Mouse (Mus musculus): ENCODE measurements at regions not wholly inside any gene's neighbourhood (a gene's known extent, or its start where the extent isn't known, plus 50 kb on each side); places are given as distances from the start of the nearest gene placed in this dataset.

- no peaks in the 10 kb centered on the region for H3K79me2 ChIP-seq (ENCODE audit: control insufficient read depth, insufficient read depth)
- no peak overlapping the region for H3K4me3 ChIP-seq (ENCODE audit: insufficient read depth, poor library complexity, severe bottlenecking)
- no peaks in the 10 kb centered on the region for H3K36me3 ChIP-seq (ENCODE audit: control insufficient read depth, insufficient read depth)
- TF ChIP-seq MYOG (IDR thresholded peaks at IDR 0.05; ENCODE audit: control insufficient read depth, extremely low read depth, insufficient read length) (no peak), MAX (IDR thresholded peaks at IDR 0.05) (no peak), USF1 (IDR thresholded peaks at IDR 0.05; ENCODE audit: low read depth) (no peak), CEBPB (IDR thresholded peaks at IDR 0.05; ENCODE audit: low read depth) (no peak), CTCF (IDR thresholded peaks at IDR 0.05; ENCODE audit: control insufficient read depth, insufficient read depth, insufficient read length) (no peak), FOSL1 (IDR thresholded peaks at IDR 0.05; ENCODE audit: insufficient read depth, low read length, poor library complexity, severe bottlenecking) (no peak), MYOD1 (IDR thresholded peaks at IDR 0.05; ENCODE audit: control insufficient read depth, insufficient read length, low read depth) (no peak)
- H3K79me3 ChIP-seq (ENCODE audit: low read depth), result no peaks in the 10 kb centered on the region
- H3ac ChIP-seq (ENCODE audit: control insufficient read depth, insufficient read length, low read depth), result no peak overlapping the region
- H3K27me3 ChIP-seq (ENCODE audit: control insufficient read depth, insufficient read depth, insufficient read length), result no peaks in the 10 kb centered on the region
Observed at GRCm38 (mm10) chr8:92747086-92747485, 73.0 kb downstream of the Irx6 start.

GRCm38 (mm10) chr8:92747951-92748350 is 73.9 kb downstream of the Irx6 start:
- no peaks in the 10 kb centered on the region for H3K79me2 ChIP-seq (ENCODE audit: control insufficient read depth, insufficient read depth)
- TF ChIP-seq MYOD1 (IDR thresholded peaks at IDR 0.05; ENCODE audit: control insufficient read depth, insufficient read length, low read depth) (no peak), CTCF (IDR thresholded peaks at IDR 0.05; ENCODE audit: control insufficient read depth, insufficient read depth, insufficient read length) (no peak), MAX (IDR thresholded peaks at IDR 0.05) (no peak), FOSL1 (IDR thresholded peaks at IDR 0.05; ENCODE audit: insufficient read depth, low read length, poor library complexity, severe bottlenecking) (no peak), CEBPB (IDR thresholded peaks at IDR 0.05; ENCODE audit: low read depth) (no peak), MYOG (IDR thresholded peaks at IDR 0.05; ENCODE audit: control insufficient read depth, extremely low read depth, insufficient read length) (no peak), USF1 (IDR thresholded peaks at IDR 0.05; ENCODE audit: low read depth) (no peak)
- no peak overlapping the region for H3ac ChIP-seq (ENCODE audit: control insufficient read depth, insufficient read length, low read depth)
- H3K79me3 ChIP-seq (ENCODE audit: low read depth), result no peaks in the 10 kb centered on the region
- no peaks in the 10 kb centered on the region for H3K27me3 ChIP-seq (ENCODE audit: control insufficient read depth, insufficient read depth, insufficient read length)
- H3K36me3 ChIP-seq (ENCODE audit: control insufficient read depth, insufficient read depth), result no peaks in the 10 kb centered on the region
- no peak overlapping the region for H3K4me3 ChIP-seq (ENCODE audit: insufficient read depth, poor library complexity, severe bottlenecking)

- Histone ChIP-seq H3K79me3 (ENCODE audit: low read depth) (no peaks in the 10 kb centered on the region), H3K27me3 (ENCODE audit: control insufficient read depth, insufficient read depth, insufficient read length) (no peaks in the 10 kb centered on the region), H3ac (ENCODE audit: control insufficient read depth, insufficient read length, low read depth) (no peak overlapping the region), H3K36me3 (ENCODE audit: control insufficient read depth, insufficient read depth) (no peaks in the 10 kb centered on the region), H3K79me2 (ENCODE audit: control insufficient read depth, insufficient read depth) (no peaks in the 10 kb centered on the region), H3K4me3 (ENCODE audit: insufficient read depth, poor library complexity, severe bottlenecking) (no peak overlapping the region)
- TF ChIP-seq MYOG (IDR thresholded peaks at IDR 0.05; ENCODE audit: control insufficient read depth, extremely low read depth, insufficient read length) (no peak), MYOD1 (IDR thresholded peaks at IDR 0.05; ENCODE audit: control insufficient read depth, insufficient read length, low read depth) (no peak), CTCF (IDR thresholded peaks at IDR 0.05; ENCODE audit: control insufficient read depth, insufficient read depth, insufficient read length) (no peak), MAX (IDR thresholded peaks at IDR 0.05) (no peak), FOSL1 (IDR thresholded peaks at IDR 0.05; ENCODE audit: insufficient read depth, low read length, poor library complexity, severe bottlenecking) (no peak), USF1 (IDR thresholded peaks at IDR 0.05; ENCODE audit: low read depth) (no peak), CEBPB (IDR thresholded peaks at IDR 0.05; ENCODE audit: low read depth) (no peak)
Observed at GRCm38 (mm10) chr8:92759848-92760247, 67.2 kb upstream of the Mmp2 start.

- H3K79me2 ChIP-seq (ENCODE audit: control insufficient read depth, insufficient read depth), result no peaks in the 10 kb centered on the region
- no peaks in the 10 kb centered on the region for H3K36me3 ChIP-seq (ENCODE audit: control insufficient read depth, insufficient read depth)
- H3K27me3 ChIP-seq (ENCODE audit: control insufficient read depth, insufficient read depth, insufficient read length), result no peaks in the 10 kb centered on the region
- no peaks in the 10 kb centered on the region for H3K79me3 ChIP-seq (ENCODE audit: low read depth)
- TF ChIP-seq CTCF (IDR thresholded peaks at IDR 0.05; ENCODE audit: control insufficient read depth, insufficient read depth, insufficient read length) (no peak), USF1 (IDR thresholded peaks at IDR 0.05; ENCODE audit: low read depth) (no peak), CEBPB (IDR thresholded peaks at IDR 0.05; ENCODE audit: low read depth) (no peak), FOSL1 (IDR thresholded peaks at IDR 0.05; ENCODE audit: insufficient read depth, low read length, poor library complexity, severe bottlenecking) (no peak)
- H3K4me3 ChIP-seq (ENCODE audit: insufficient read depth, poor library complexity, severe bottlenecking), result no peak overlapping the region
- H3ac ChIP-seq (ENCODE audit: control insufficient read depth, insufficient read length, low read depth), result no peak overlapping the region
Observed at GRCm38 (mm10) chr8:92760933-92761332, 66.2 kb upstream of the Mmp2 start.

- no peak overlapping the region for H3K4me3 ChIP-seq (ENCODE audit: insufficient read depth, poor library complexity, severe bottlenecking)
Observed at GRCm38 (mm10) chr8:92761959-92762600, 65.0 kb upstream of the Mmp2 start.

More at GRCm38 (mm10) chr8:92761959-92762600, 65.0 kb upstream of the Mmp2 start:
- Histone ChIP-seq H3K27me3 (ENCODE audit: control insufficient read depth, insufficient read depth, insufficient read length) (peaks cover 3% of the 10 kb centered on the region), H3K36me3 (ENCODE audit: control insufficient read depth, insufficient read depth) (no peaks in the 10 kb centered on the region), H3K79me3 (ENCODE audit: low read depth) (no peaks in the 10 kb centered on the region), H3K79me2 (ENCODE audit: control insufficient read depth, insufficient read depth) (no peaks in the 10 kb centered on the region), H3ac (ENCODE audit: control insufficient read depth, insufficient read length, low read depth) (no peak overlapping the region)
- TF ChIP-seq MYOD1 (IDR thresholded peaks at IDR 0.05; ENCODE audit: control insufficient read depth, insufficient read length, low read depth), result no peak
- TF ChIP-seq CTCF (IDR thresholded peaks at IDR 0.05; ENCODE audit: control insufficient read depth, insufficient read depth, insufficient read length), result no peak
- no peak for TF ChIP-seq CEBPB (IDR thresholded peaks at IDR 0.05; ENCODE audit: low read depth)
- TF ChIP-seq MYOG (IDR thresholded peaks at IDR 0.05; ENCODE audit: control insufficient read depth, extremely low read depth, insufficient read length), result no peak
- no peak for TF ChIP-seq MAX (IDR thresholded peaks at IDR 0.05)
- TF ChIP-seq FOSL1 (IDR thresholded peaks at IDR 0.05; ENCODE audit: insufficient read depth, low read length, poor library complexity, severe bottlenecking), result no peak
- TF ChIP-seq USF1 (IDR thresholded peaks at IDR 0.05; ENCODE audit: low read depth), result no peak

Measured in C2C12 (cell line).